Comparison of ENCODE assay signal across 23 mouse cellular contexts in genomic region chr11:90283601-90284000, GRCm38 (mm10). TPM values are rescaled to one million over a fixed set of nuclear protein-coding genes. Genes with fewer than 3 reads are reported as not detected.
DNase-seq lines count a peak whose midpoint lies in the region; ATAC-seq and TF ChIP-seq lines count a peak whose summit lies in the region.
"Had no signal": no experiment of that assay in that cellular context is flagged by ENCODE, and none has a peak within 500 bp of the region (broad histone marks: within the 10 kb centered on the region; RNA-seq: fewer than 3 reads in every experiment).

No protein-coding gene starts in this region.

- DNase-seq in frontal cortex, postnatal 10 days (ENCODE audit: low spot score in 2 of 2) = no peak
- peak; percentile 49 for DNase-seq in left cerebral cortex, adult 11 months (ENCODE audit: low spot score)
- DNase-seq in left cerebral cortex, postnatal 10 days (ENCODE audit: extremely low spot score in 1 of 2, low spot score in 2 of 2) = no peak
- peak; percentile 60 to 89 for DNase-seq in left cerebral cortex, postnatal 25 days (ENCODE audit: low spot score in 2 of 2)
- DNase-seq: adrenal gland, postnatal 14 days; cerebellum, adult 8-10 months; cerebellum, postnatal 36 days; heart, postnatal 4 days; kidney, adult 8-10 months; kidney, postnatal 14 days; lung, postnatal 36 days; midbrain, embryonic 14.5 days; retina, postnatal 1 day; thymus, postnatal 25 days had no signal

- H3K4me1 ChIP-seq in cortical plate, adult 2 months (ENCODE audit: control insufficient read depth, insufficient read depth, low read length) = no peaks in the 10 kb centered on the region; the same call in 1 of the 2 replicates
- no peaks in the 10 kb centered on the region; the same call in 1 of the 2 replicates for H3K4me1 ChIP-seq in neural tube, embryonic 15.5 days
- no peaks in the 10 kb centered on the region for H3K4me1 ChIP-seq in hindbrain, embryonic 13.5 days (replicated peaks)
- H3K4me1 ChIP-seq: forebrain, embryonic 13.5 days; heart, embryonic 15.5 days; hindbrain, embryonic 15.5 days; lung, embryonic 15.5 days had no signal

- no peak overlapping the region for H3K4me2 ChIP-seq in neural tube, embryonic 15.5 days
- H3K4me2 ChIP-seq in hindbrain, embryonic 13.5 days = no peak overlapping the region
- H3K4me2 ChIP-seq: forebrain, embryonic 13.5 days; heart, embryonic 15.5 days; hindbrain, embryonic 15.5 days; lung, embryonic 15.5 days had no signal

- no peak for TF ChIP-seq POLR2A in cortical plate, adult 2 months (IDR thresholded peaks at IDR 0.05; ENCODE audit: extremely low read depth, insufficient read depth, low read length)

- 88% methylated on average over 6 of the region's 6 CpGs for WGBS in neural tube, embryonic 15.5 days
- 87% methylated on average over 6 of the region's 6 CpGs for WGBS in hindbrain, embryonic 13.5 days

- no peaks in the 10 kb centered on the region for H3K9me3 ChIP-seq in neural tube, embryonic 15.5 days (replicated peaks)
- no peaks in the 10 kb centered on the region for H3K9me3 ChIP-seq in hindbrain, embryonic 13.5 days
- H3K9me3 ChIP-seq: forebrain, embryonic 13.5 days; heart, embryonic 15.5 days; hindbrain, embryonic 15.5 days; lung, embryonic 15.5 days had no signal

- H3K36me3 ChIP-seq in neural tube, embryonic 15.5 days = no peaks in the 10 kb centered on the region
- H3K36me3 ChIP-seq in hindbrain, embryonic 13.5 days = no peaks in the 10 kb centered on the region
- H3K36me3 ChIP-seq: heart, embryonic 15.5 days; hindbrain, embryonic 15.5 days; lung, embryonic 15.5 days had no signal

- ATAC-seq in frontal cortex, adult (ENCODE audit: low TSS enrichment) = peak; percentile 95
- ATAC-seq in neural tube, embryonic 15.5 days (ENCODE audit: low FRiP score) = no peak
- no peak for ATAC-seq in hindbrain, embryonic 13.5 days (ENCODE audit: low FRiP score)
- ATAC-seq: forebrain, embryonic 13.5 days had no signal

- H3K27ac ChIP-seq in cortical plate, adult 2 months (ENCODE audit: insufficient read depth, low read length) = peak overlapping the region; percentile 87
- H3K27ac ChIP-seq in neural tube, embryonic 15.5 days (replicated peaks) = no peak overlapping the region
- no peak overlapping the region for H3K27ac ChIP-seq in hindbrain, embryonic 13.5 days
- H3K27ac ChIP-seq: forebrain, embryonic 13.5 days; heart, embryonic 15.5 days; hindbrain, embryonic 15.5 days; liver, embryonic 14.5 days; lung, embryonic 15.5 days had no signal

- no peak overlapping the region for H3K4me3 ChIP-seq in cortical plate, adult 2 months (ENCODE audit: insufficient read depth, low read length)
- no peak overlapping the region for H3K4me3 ChIP-seq in neural tube, embryonic 15.5 days (replicated peaks)
- H3K4me3 ChIP-seq in hindbrain, embryonic 13.5 days = no peak overlapping the region
- H3K4me3 ChIP-seq: forebrain, embryonic 13.5 days; heart, embryonic 15.5 days; hindbrain, embryonic 15.5 days; lung, embryonic 15.5 days had no signal

- no peak overlapping the region for H3K9ac ChIP-seq in neural tube, embryonic 15.5 days (replicated peaks)
- H3K9ac ChIP-seq in hindbrain, embryonic 13.5 days = no peak overlapping the region
- H3K9ac ChIP-seq: forebrain, embryonic 13.5 days; heart, embryonic 15.5 days; hindbrain, embryonic 15.5 days; liver, embryonic 14.5 days; lung, embryonic 15.5 days had no signal

- H3K27me3 ChIP-seq in neural tube, embryonic 15.5 days (replicated peaks) = no peaks in the 10 kb centered on the region
- H3K27me3 ChIP-seq in hindbrain, embryonic 13.5 days = no peaks in the 10 kb centered on the region
- H3K27me3 ChIP-seq: forebrain, embryonic 13.5 days; heart, embryonic 15.5 days; hindbrain, embryonic 15.5 days; lung, embryonic 15.5 days had no signal

- TF ChIP-seq CTCF in cortical plate, adult 2 months (IDR thresholded peaks at IDR 0.05; ENCODE audit: extremely low read depth, insufficient read depth, low read length) = no peak

- intact Hi-C loops in left cerebral cortex, postnatal 10 days (cut with DNase I) = no loop called here
- intact Hi-C loops in left cerebral cortex, postnatal 25 days (cut with DNase I) = loop anchor here (1.0 to 2.0 kb wide), 2 partner anchors 28 to 35 kb away; partner anchors contain the start of gene Mmd

RNA-seq across cellular contexts. Expression of gene Mmd, which starts 34.3 kb away (rescaled TPM):
- total RNA-seq in left cerebral cortex, postnatal 10 days (2021) = 100 to 1,000 TPM; 222 to 235 TPM
- polyA plus RNA-seq in cortical plate, adult 2 months (2012; rRNA removed) = 164 and 173 TPM in 2 replicates
- total RNA-seq in left cerebral cortex, postnatal 25 days (2021) = 100 to 1,000 TPM; 227 to 240 TPM
- 104 and 126 TPM in 2 replicates for polyA plus RNA-seq in neural tube, embryonic 15.5 days (2015; fragmentation: Nextera tagmentation; extraction: Ambion mirVana)
- polyA plus RNA-seq in hindbrain, embryonic 13.5 days (2015; fragmentation: Nextera tagmentation; extraction: Ambion mirVana) = 105 and 114 TPM in 2 replicates

Comparison
In these comparisons a context has a peak if more than half of its experiments do, and no peak if none do; other contexts are left out.
1. DNase-seq: peak in left cerebral cortex, adult 11 months (single experiment) and left cerebral cortex, postnatal 25 days (2 of 2); none in frontal cortex, postnatal 10 days (0 of 2) and left cerebral cortex, postnatal 10 days (0 of 2).